Mouse (Mus musculus) forebrain, embryonic 16.5 days (tissue): ENCODE data around the gene Palm3. TPM values are rescaled to one million over a fixed set of nuclear protein-coding genes. Genes with fewer than 3 reads are reported as not detected.

Experiments used
- ATAC-seq: fragments of 200-750 bp; cut with Nextera tagmentation; 2 replicates; pipeline ENCODE4 v1.8.0; 2017; ENCODE audit warnings: mild to moderate bottlenecking, moderate library complexity
- H3K27ac ChIP-seq: fragments of 300-500 bp; sonication (generic); 2 replicates; pipeline ENCODE4 v1.5.1; 2014; ENCODE audit warnings: low read length, control low read depth
- H3K27me3 ChIP-seq: fragments of 300-500 bp; sonication (generic); replicated peaks from 2 replicates; pipeline ENCODE4 v1.6.1; 2014; ENCODE audit warnings: low read length; ENCODE audit not compliant: control insufficient read depth, insufficient read depth
- H3K36me3 ChIP-seq: fragments of 300-500 bp; sonication (generic); 2 replicates; pipeline ENCODE4 v1.6.1; 2014; ENCODE audit not compliant: control insufficient read depth, insufficient read depth
- H3K4me1 ChIP-seq: fragments of 300-500 bp; sonication (generic); replicated peaks from 2 replicates; pipeline ENCODE4 v1.6.1; 2014; ENCODE audit warnings: low read length; ENCODE audit not compliant: control insufficient read depth, insufficient read depth
- H3K4me2 ChIP-seq: fragments of 300-500 bp; sonication (generic); 2 replicates; pipeline ENCODE4 v1.6.1; 2014; ENCODE audit warnings: mild to moderate bottlenecking, low read length, control low read depth
- H3K4me3 ChIP-seq: fragments of 300-500 bp; sonication (generic); replicated peaks from 2 replicates; pipeline ENCODE4 v1.5.1; 2014; ENCODE audit warnings: mild to moderate bottlenecking, low read length, control low read depth
- H3K9ac ChIP-seq: fragments of 300-500 bp; sonication (generic); replicated peaks from 2 replicates; pipeline ENCODE4 v1.6.1; 2014; ENCODE audit warnings: low read depth, low read length, control low read depth
- H3K9me3 ChIP-seq: fragments of 300-500 bp; sonication (generic); 2 replicates; pipeline ENCODE4 v1.6.1; 2016; ENCODE audit warnings: low read length; ENCODE audit not compliant: control insufficient read depth
- WGBS: fragments of 180-500 bp; shearing (Covaris S2); extraction: QIAGEN DNeasy Blood & Tissue Kit; methylation state at CpG from one replicate; pipeline ENCODE4 v1.1.7; 2014; 5-methylcytosine and 5-hydroxymethylcytosine counted together
- polyA plus RNA-seq: library from polyadenylated mRNA; unstranded; fragments of >200 nt; fragmentation: Nextera tagmentation; extraction: Ambion mirVana; gene quantifications from 2 replicates; pipeline ENCODE4 v1.2.1, GENCODE M21; 2015

The Palm3 gene
- polyA plus RNA-seq, 1 experiment from 2014 or later: 2.0 TPM

- peak; percentile 97 for ATAC-seq
- H3K9ac ChIP-seq: peak within 1 kb of the TSS; percentile 74
- H3K36me3 ChIP-seq: no peaks in the 10 kb centered on the region
- H3K4me1 ChIP-seq: peaks cover 27% of the 10 kb centered on the region
- no peaks in the 10 kb centered on the region for H3K27me3 ChIP-seq
- H3K4me3 ChIP-seq: peak within 1 kb of the TSS; percentile 91
- H3K27ac ChIP-seq: peak within 1 kb of the TSS; percentile 94
- peak within 1 kb of the TSS; percentile 82 for H3K4me2 ChIP-seq
- H3K9me3 ChIP-seq: no peaks in the 10 kb centered on the region
- WGBS: under 1% methylated on average over 50 of the region's 51 CpGs
Observed at GRCm38 (mm10) chr8:84066291-84066930, 45.1 kb downstream of the Palm3 start, which contains the start of gene Rfx1. Rfx1 (plus strand) TSS chr8:84066834.

- no peaks in the 10 kb centered on the region for H3K27me3 ChIP-seq
- H3K27ac ChIP-seq: peak overlapping the region; percentile 94
- no peaks in the 10 kb centered on the region for H3K9me3 ChIP-seq
- peak overlapping the region; percentile 74 for H3K9ac ChIP-seq
- ATAC-seq: peak; percentile 51
- H3K4me3 ChIP-seq: peak overlapping the region; percentile 91
- no peaks in the 10 kb centered on the region for H3K36me3 ChIP-seq
- peak overlapping the region; percentile 56 for H3K4me2 ChIP-seq
- H3K4me1 ChIP-seq: peaks cover 30% of the 10 kb centered on the region
- WGBS: under 1% methylated on average over 53 of the region's 58 CpGs
Observed at GRCm38 (mm10) chr8:84067047-84067573, 45.8 kb downstream of the Palm3 start.

- peaks cover 36% of the 10 kb centered on the region for H3K4me1 ChIP-seq
- ATAC-seq: no peak
- 89% methylated on average over 7 of the region's 7 CpGs for WGBS
- H3K27ac ChIP-seq: no peak overlapping the region
- H3K36me3 ChIP-seq: no peaks in the 10 kb centered on the region
- H3K27me3 ChIP-seq: no peaks in the 10 kb centered on the region
- H3K9me3 ChIP-seq: no peaks in the 10 kb centered on the region
- H3K4me3 ChIP-seq: peak overlapping the region; percentile 91
- H3K9ac ChIP-seq: no peak overlapping the region
- H3K4me2 ChIP-seq: peak overlapping the region; percentile 56
Observed at GRCm38 (mm10) chr8:84067911-84068310, 46.6 kb downstream of the Palm3 start.

GRCm38 (mm10) chr8:84068316-84069035 lies 47.2 kb downstream of the Palm3 start:
- peaks cover 42% of the 10 kb centered on the region for H3K4me1 ChIP-seq
- no peak overlapping the region for H3K4me2 ChIP-seq
- H3K9ac ChIP-seq: no peak overlapping the region

GRCm38 (mm10) chr8:84069169-84069568 lies 47.9 kb downstream of the Palm3 start:
- Histone ChIP-seq H3K4me3 (no peak overlapping the region), H3K27me3 (no peaks in the 10 kb centered on the region), H3K9ac (no peak overlapping the region), H3K36me3 (no peaks in the 10 kb centered on the region), H3K9me3 (no peaks in the 10 kb centered on the region), H3K27ac (no peak overlapping the region), H3K4me2 (no peak overlapping the region), H3K4me1 (peaks cover 47% of the 10 kb centered on the region)
- ATAC-seq: no peak
- 59% methylated on average over 1 of the region's 1 CpGs for WGBS

More at GRCm38 (mm10) chr8:84068316-84069035, 47.2 kb downstream of the Palm3 start:
- Histone ChIP-seq H3K27me3 (no peaks in the 10 kb centered on the region), H3K36me3 (no peaks in the 10 kb centered on the region), H3K27ac (no peak overlapping the region), H3K9me3 (no peaks in the 10 kb centered on the region), H3K4me3 (no peak overlapping the region)
- no peak for ATAC-seq
- 81% methylated on average over 12 of the region's 12 CpGs for WGBS

- H3K27me3 ChIP-seq: no peaks in the 10 kb centered on the region
- no peak overlapping the region for H3K4me2 ChIP-seq
- peaks cover 47% of the 10 kb centered on the region for H3K4me1 ChIP-seq
- no peaks in the 10 kb centered on the region for H3K36me3 ChIP-seq
- H3K9ac ChIP-seq: no peak overlapping the region
- ATAC-seq: no peak
- H3K27ac ChIP-seq: no peak overlapping the region
- WGBS: 31% methylated on average over 2 of the region's 2 CpGs
- H3K9me3 ChIP-seq: no peaks in the 10 kb centered on the region
- H3K4me3 ChIP-seq: no peak overlapping the region
Observed at GRCm38 (mm10) chr8:84069750-84070149, 48.5 kb downstream of the Palm3 start.

- Histone ChIP-seq H3K4me3 (no peak overlapping the region), H3K4me2 (no peak overlapping the region), H3K36me3 (0 out of 2 replicates have a peak, but pooled peaks cover 2% of the 10 kb centered on the region), H3K9ac (no peak overlapping the region), H3K27ac (no peak overlapping the region; the same call in 1 of the 2 replicates), H3K9me3 (no peaks in the 10 kb centered on the region), H3K27me3 (no peaks in the 10 kb centered on the region), H3K4me1 (peaks cover 47% of the 10 kb centered on the region)
- 83% methylated on average over 5 of the region's 5 CpGs for WGBS
- ATAC-seq: no peak
Observed at GRCm38 (mm10) chr8:84070241-84070640, 49.0 kb downstream of the Palm3 start.

- H3K27me3 ChIP-seq: no peaks in the 10 kb centered on the region
- no peak for ATAC-seq
- H3K4me3 ChIP-seq: no peak overlapping the region
- H3K27ac ChIP-seq: no peak overlapping the region; the same call in 1 of the 2 replicates
- H3K4me2 ChIP-seq: no peak overlapping the region
- 0 out of 2 replicates have a peak, but pooled peaks cover 2% of the 10 kb centered on the region for H3K36me3 ChIP-seq
- no peaks in the 10 kb centered on the region for H3K9me3 ChIP-seq
- H3K9ac ChIP-seq: no peak overlapping the region
- H3K4me1 ChIP-seq: peaks cover 47% of the 10 kb centered on the region
- WGBS: 68% methylated on average over 2 of the region's 2 CpGs
Observed at GRCm38 (mm10) chr8:84070667-84071066, 49.4 kb downstream of the Palm3 start.

- H3K4me3 ChIP-seq: no peak overlapping the region
- WGBS: 72% methylated on average over 3 of the region's 3 CpGs
- no peaks in the 10 kb centered on the region for H3K27me3 ChIP-seq
- H3K4me2 ChIP-seq: no peak overlapping the region
- H3K36me3 ChIP-seq: 0 out of 2 replicates have a peak, but pooled peaks cover 2% of the 10 kb centered on the region
- ATAC-seq: no peak
- no peak overlapping the region for H3K27ac ChIP-seq
- H3K9ac ChIP-seq: no peak overlapping the region
- H3K4me1 ChIP-seq: peaks cover 47% of the 10 kb centered on the region
- H3K9me3 ChIP-seq: no peaks in the 10 kb centered on the region
Observed at GRCm38 (mm10) chr8:84071921-84072320, 50.6 kb downstream of the Palm3 start.
